Mouse (Mus musculus) adrenal gland, postnatal 10 days (tissue): ENCODE measurements around the gene 2310011J03Rik. TPM values are rescaled to one million over a fixed set of nuclear protein-coding genes. Genes with fewer than 3 reads are reported as not detected.

Experiments
- microRNA-seq: library from miRNA; unstranded; fragments of <30 nt; microRNA quantifications from one replicate; pipeline ENCODE4 v1.2.0, GENCODE M21; 2021
- total RNA-seq, 2 experiments: library from RNA; stranded (reverse); gene quantifications; 2 replicates each; pipeline ENCODE4 v1.2.3; 2021

2310011J03Rik gene
- total RNA-seq, 2 experiments from 2014 or later = 24.0 to 26.7 TPM

Small RNA genes within 50 kb of the gene (microRNA-seq; reads per million reads assigned to microRNA genes)
- not detected for gene Mir6911

Other genes with a start within 250 kb of the 2310011J03Rik start
- 10 to 100 TPM; 37.5 to 55.7 TPM for gene Sbno2, start 215.0 kb downstream of the 2310011J03Rik start, total RNA-seq
- 100 to 1,000 TPM; 133 to 151 TPM for gene Stk11, start 204.7 kb downstream of the 2310011J03Rik start, total RNA-seq
- gene Atp5d, start 181.9 kb downstream of the 2310011J03Rik start, total RNA-seq = 100 to 1,000 TPM; 982 to 996 TPM
- gene Cbarp, start 179.7 kb downstream of the 2310011J03Rik start, total RNA-seq = 10 to 100 TPM; 41.6 to 65.6 TPM
- 100 to 1,000 TPM; 106 to 127 TPM for gene Midn, start 172.3 kb downstream of the 2310011J03Rik start, total RNA-seq
- gene Cirbp, start 154.6 kb downstream of the 2310011J03Rik start, total RNA-seq = 100 to 1,000 TPM; 102 to 168 TPM
- gene 1600002K03Rik, start 147.6 kb downstream of the 2310011J03Rik start, total RNA-seq = 1 to 10 TPM; 6.4 to 7.7 TPM
- 1 to 10 TPM; 3.3 to 4.5 TPM for gene Efna2, start 141.1 kb downstream of the 2310011J03Rik start, total RNA-seq
- gene Mum1, start 94.1 kb downstream of the 2310011J03Rik start, total RNA-seq = 10 to 100 TPM; 26.5 to 39.2 TPM
- gene Ndufs7, start 71.4 kb downstream of the 2310011J03Rik start, total RNA-seq = 100 to 1,000 TPM; 470 to 572 TPM
- gene Gamt, start 59.5 kb downstream of the 2310011J03Rik start, total RNA-seq = 100 to 1,000 TPM; 164 to 167 TPM
- 100 to 1,000 TPM in 1 of 2 experiments, 10 to 100 TPM in 1; 93.6 to 121 TPM for gene Dazap1, start 59.1 kb downstream of the 2310011J03Rik start, total RNA-seq
- gene Rps15, start 28.1 kb downstream of the 2310011J03Rik start, total RNA-seq = 1,000 to 10,000 TPM; 1,216 to 1,243 TPM
- 1 to 10 TPM; 2.7 to 5.6 TPM for gene Apc2, start 24.6 kb downstream of the 2310011J03Rik start, total RNA-seq
- gene Pcsk4, start 9.0 kb upstream of the 2310011J03Rik start, total RNA-seq = 1 to 10 TPM; 4.1 to 7.6 TPM
- 10 to 100 TPM; 38.4 to 61.8 TPM for gene Reep6, start 9.4 kb upstream of the 2310011J03Rik start, total RNA-seq
- gene Adamtsl5, start 27.9 kb upstream of the 2310011J03Rik start, total RNA-seq = 10 to 100 TPM in 1 of 2 experiments, 1 to 10 TPM in 1; 7.6 to 18.7 TPM
- gene Plk5, start 35.9 kb upstream of the 2310011J03Rik start, total RNA-seq = under 1 TPM in 1 of 2 experiments, not detected in 1; 0.12 TPM
- gene Mex3d, start 67.1 kb upstream of the 2310011J03Rik start, total RNA-seq = 10 to 100 TPM; 19.6 to 21.8 TPM
- gene Mbd3, start 79.0 kb upstream of the 2310011J03Rik start, total RNA-seq = 100 to 1,000 TPM; 103 to 113 TPM
- gene Uqcr11, start 86.3 kb upstream of the 2310011J03Rik start, total RNA-seq = 1,000 to 10,000 TPM; 1,321 to 1,365 TPM
- 10 to 100 TPM; 58.1 to 77.1 TPM for gene Tcf3, start 113.1 kb upstream of the 2310011J03Rik start, total RNA-seq
- not detected for gene Onecut3, start 174.3 kb upstream of the 2310011J03Rik start, total RNA-seq
- gene Atp8b3, start 218.6 kb upstream of the 2310011J03Rik start, total RNA-seq = under 1 TPM; 0.27 to 0.36 TPM
- gene Rexo1, start 241.0 kb upstream of the 2310011J03Rik start, total RNA-seq = 10 to 100 TPM; 31.9 to 44.5 TPM